22 mouse cellular contexts compared by ENCODE assay signal in genomic region chr5:45444130-45444832, GRCm38 (mm10). TPM values are rescaled to one million over a fixed set of nuclear protein-coding genes. Genes with fewer than 3 reads are reported as not detected.
DNase-seq lines count a peak whose midpoint lies in the region; ATAC-seq and TF ChIP-seq lines count a peak whose summit lies in the region.
"Had no signal": no experiment of that assay in that cellular context is flagged by ENCODE, and none has a peak within 500 bp of the region (broad histone marks: within the 10 kb centered on the region; RNA-seq: fewer than 3 reads in every experiment).

No protein-coding gene starts in this region.

- no peak overlapping the region for H3K4me3 ChIP-seq in liver, postnatal 0 days (ENCODE audit: low read depth, low read length)
- H3K4me3 ChIP-seq: erythroblast, embryonic 14.5 days had no signal

- H3K36me3 ChIP-seq in liver, postnatal 0 days (replicated peaks; ENCODE audit: insufficient read depth, low read length) = 0 out of 2 replicates have a peak, but pooled peaks cover 4% of the 10 kb centered on the region

- H3K27ac ChIP-seq in liver, postnatal 0 days (ENCODE audit: low read depth) = peak overlapping the region; percentile 66
- H3K27ac ChIP-seq: hindbrain, postnatal 0 days; stomach, postnatal 0 days had no signal

- peak; percentile 90 for ATAC-seq in liver, postnatal 0 days
- no peak for ATAC-seq in megakaryocyte progenitor cell, adult 5-6 weeks (replicated peaks; ENCODE audit: poor library complexity)
- ATAC-seq: forebrain, embryonic 14.5 days; hindbrain, postnatal 0 days had no signal

- TF ChIP-seq CTCF in liver, postnatal 0 days (IDR thresholded peaks at IDR 0.05; ENCODE audit: low read depth) = no peak

- H3K27me3 ChIP-seq in liver, postnatal 0 days (ENCODE audit: insufficient read depth, low read length) = no peaks in the 10 kb centered on the region

- WGBS in liver, postnatal 0 days (ENCODE audit: insufficient replicate concordance) = 67% methylated on average over 8 of the region's 8 CpGs

- no peaks in the 10 kb centered on the region for H3K9me3 ChIP-seq in liver, postnatal 0 days (ENCODE audit: low read length)

- DNase-seq in left cerebral cortex, postnatal 4 days = peak; percentile 17
- DNase-seq in left cerebral cortex, postnatal 10 days (ENCODE audit: extremely low spot score in 1 of 2, low spot score in 2 of 2) = no peak
- peak; percentile 76 to 77 for DNase-seq in kidney, adult 8-10 months
- DNase-seq in kidney, postnatal 25 days = peak; percentile 69 to 81
- peak; percentile 58 for DNase-seq in liver, postnatal 0 days
- DNase-seq in Muller cell, postnatal 12 days (ENCODE audit: inconsistent ontology term) = no peak
- no peak for DNase-seq in spleen, adult 18-20 months
- DNase-seq: heart, adult 18-20 months; heart, postnatal 4 days; layer of hippocampus, postnatal 36 days; midbrain, embryonic 14.5 days; right cerebral cortex, postnatal 14 days; thymus, postnatal 14 days had no signal

- H3K4me2 ChIP-seq in liver, postnatal 0 days (ENCODE audit: low read depth, low read length) = 0 out of 2 replicates have a peak overlapping the region, but pooled peaks have one; percentile 13

- H3K9ac ChIP-seq in liver, postnatal 0 days (replicated peaks) = no peak overlapping the region

- peaks cover 10% of the 10 kb centered on the region for H3K4me1 ChIP-seq in liver, postnatal 0 days (ENCODE audit: insufficient read depth)

- intact Hi-C loops in left cerebral cortex, postnatal 4 days (cut with DNase I) = no loop called here
- intact Hi-C loops in left cerebral cortex, postnatal 10 days (cut with DNase I) = no loop called here

- TF ChIP-seq EP300 in liver, postnatal 0 days (IDR thresholded peaks at IDR 0.05; ENCODE audit: low read depth) = peak; percentile 8; the same call in 1 of the 2 replicates

RNA-seq across cellular contexts. Expression of gene Qdpr, which starts 5.8 kb away (rescaled TPM):
- total RNA-seq in left cerebral cortex, postnatal 4 days (2021) = 10 to 100 TPM; 69.2 to 73.4 TPM
- 10 to 100 TPM; 86.0 to 92.7 TPM for total RNA-seq in left cerebral cortex, postnatal 10 days (2021)
- 202 and 206 TPM in 2 replicates for polyA plus RNA-seq in liver, postnatal 0 days (2015; fragmentation: Nextera tagmentation; extraction: Ambion mirVana)
- 121 and 133 TPM in 2 replicates for total RNA-seq in megakaryocyte progenitor cell, adult 5-6 weeks (2015)
- total RNA-seq in megakaryocyte progenitor cell, adult 5-6 weeks (2017) = 39.5 and 52.2 TPM in 2 replicates

RNA-seq across cellular contexts. Expression of gene Clrn2, which starts 9.3 kb away (rescaled TPM):
- not detected for total RNA-seq in left cerebral cortex, postnatal 4 days (2021)
- under 1 TPM in 1 of 2 experiments, not detected in 1; 0.36 TPM for total RNA-seq in left cerebral cortex, postnatal 10 days (2021)
- polyA plus RNA-seq in liver, postnatal 0 days (2015; fragmentation: Nextera tagmentation; extraction: Ambion mirVana) = not detected in 2 replicates
- total RNA-seq in megakaryocyte progenitor cell, adult 5-6 weeks (2015) = not detected in 2 replicates
- not detected in 2 replicates for total RNA-seq in megakaryocyte progenitor cell, adult 5-6 weeks (2017)
- total RNA-seq: heart, adult 18-20 months; heart, postnatal 4 days; hindbrain, postnatal 0 days had no signal
- polyA plus RNA-seq: C2C12; erythroblast, embryonic 14.5 days; forebrain, embryonic 14.5 days; heart, embryonic 14.5 days; lung, embryonic 16.5 days; midbrain, embryonic 14.5 days; neural tube, embryonic 11.5 days; stomach, postnatal 0 days had no signal

RNA-seq across cellular contexts. Expression of gene Lap3, which starts 48.9 kb away (rescaled TPM):
- 10 to 100 TPM; 31.0 to 38.4 TPM for total RNA-seq in left cerebral cortex, postnatal 4 days (2021)
- total RNA-seq in left cerebral cortex, postnatal 10 days (2021) = 10 to 100 TPM; 37.3 to 39.5 TPM
- 50.3 and 50.8 TPM in 2 replicates for polyA plus RNA-seq in liver, postnatal 0 days (2015; fragmentation: Nextera tagmentation; extraction: Ambion mirVana)
- 56.3 and 61.9 TPM in 2 replicates for total RNA-seq in megakaryocyte progenitor cell, adult 5-6 weeks (2015)
- total RNA-seq in megakaryocyte progenitor cell, adult 5-6 weeks (2017) = 57.5 and 63.4 TPM in 2 replicates

Comparison
In these comparisons a context has a peak if more than half of its experiments do, and no peak if none do; other contexts are left out.
1. DNase-seq: peak in left cerebral cortex, postnatal 4 days (single experiment), kidney, adult 8-10 months (2 of 2), kidney, postnatal 25 days (2 of 2) and liver, postnatal 0 days (single experiment); none in left cerebral cortex, postnatal 10 days (0 of 2), Muller cell, postnatal 12 days (single experiment) and spleen, adult 18-20 months (0 of 2).